ENCODE assay signal across 20 mouse cellular contexts in genomic region chr5:112453088-112453487, GRCm38 (mm10). TPM values are rescaled to one million over a fixed set of nuclear protein-coding genes. Genes with fewer than 3 reads are reported as not detected.
"Had no signal": no experiment of that assay in that cellular context is flagged by ENCODE, and none has a peak within 500 bp of the region (broad histone marks: within the 10 kb centered on the region; RNA-seq: fewer than 3 reads in every experiment).

No protein-coding gene starts in this region.

- H3K9me3 ChIP-seq: hindbrain, embryonic 15.5 days; limb, embryonic 10.5 days; liver, embryonic 15.5 days; neural tube, embryonic 15.5 days had no signal

- H3K27me3 ChIP-seq: hindbrain, embryonic 15.5 days had no signal

- H3K4me2 ChIP-seq: hindbrain, embryonic 15.5 days; liver, embryonic 11.5 days; liver, embryonic 15.5 days; neural tube, embryonic 15.5 days had no signal

- ATAC-seq: intestine, postnatal 0 days had no signal

- H3K4me3 ChIP-seq: hindbrain, embryonic 15.5 days; left cerebral cortex, adult 2 months; limb, embryonic 10.5 days; liver, embryonic 15.5 days; myocyte; neural tube, embryonic 15.5 days had no signal

- DNase-seq: kidney, postnatal 10 days; midbrain, embryonic 14.5 days; right cerebral cortex, adult 18-20 months; right cerebral cortex, postnatal 25 days; thymus, postnatal 14 days had no signal

- H3K4me1 ChIP-seq: hindbrain, embryonic 15.5 days; liver, embryonic 15.5 days; neural tube, embryonic 15.5 days had no signal

- H3K27ac ChIP-seq: hindbrain, embryonic 15.5 days; left cerebral cortex, adult 2 months; limb, embryonic 10.5 days; liver, embryonic 15.5 days; macrophage; neural tube, embryonic 15.5 days; stomach, postnatal 0 days had no signal

- H3K9ac ChIP-seq: hindbrain, embryonic 15.5 days; liver, embryonic 15.5 days; neural tube, embryonic 15.5 days had no signal

- H3K36me3 ChIP-seq: limb, embryonic 10.5 days; liver, embryonic 15.5 days had no signal

RNA-seq across cellular contexts. Expression of gene Gm6588, which starts 3.9 kb away (rescaled TPM):
- total RNA-seq: layer of hippocampus, postnatal 25 days; left cerebral cortex, adult 2 months; left cerebral cortex, postnatal 14 days had no signal
- polyA plus RNA-seq: intestine, postnatal 0 days; limb, embryonic 10.5 days; limb, embryonic 14.5 days; liver, embryonic 11.5 days; liver, embryonic 15.5 days; macrophage; myocyte; small intestine, adult 2 months; stomach, postnatal 0 days; urinary bladder, adult 2 months had no signal

RNA-seq across cellular contexts. Expression of gene Asphd2, which starts 58.4 kb away (rescaled TPM):
- polyA plus RNA-seq: macrophage had no signal
